Mouse (Mus musculus) heart, postnatal 0 days (tissue): ENCODE results near the gene Esm1.

Experiments used
- CTCF ChIP-seq: IDR thresholded peaks from 2 replicates; pipeline ENCODE4 v1.5.1; 2016; ENCODE audit warnings: antibody characterized with exemption, control low read depth, low read depth
- EP300 ChIP-seq: IDR thresholded peaks from 2 replicates; pipeline ENCODE4 v1.6.1; 2016; ENCODE audit warnings: antibody characterized with exemption, low read depth

DNA sequence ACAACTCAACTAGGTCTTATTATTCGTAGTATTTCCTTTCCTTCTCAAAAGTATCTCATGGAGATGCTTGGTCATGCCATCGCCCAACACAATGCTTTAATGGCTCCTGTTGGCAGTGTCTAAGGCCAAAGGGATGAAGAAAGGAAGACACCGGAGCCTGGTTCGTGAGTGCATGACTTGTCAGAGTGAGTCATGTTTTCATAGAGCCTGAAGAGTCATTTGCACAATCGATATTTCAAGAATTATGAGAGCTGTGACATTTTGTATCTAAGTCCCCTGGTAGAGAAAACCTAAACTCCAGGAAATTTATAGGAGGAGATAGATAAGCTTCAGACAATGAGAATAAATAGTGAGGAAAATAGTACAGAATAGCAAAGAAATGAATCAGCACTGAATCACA lies 49.8 kb downstream of the Esm1 start:
- TF ChIP-seq CTCF (no peak), EP300 (no peak)
